Mouse (Mus musculus) thymus, adult 2 months (tissue): Measurements from ENCODE around the gene Arfgef2. TPM values are rescaled to one million over a fixed set of nuclear protein-coding genes. Genes with fewer than 3 reads are reported as not detected.
A peak's percentile ranks its signal among the peaks of the same experiment; 100 is the strongest.

ENCODE experiments used
- DNase-seq: peaks from one replicate; pipeline ENCODE4 v3.0.0; 2021
- H3K27ac ChIP-seq: fragments of 200-500 bp; 2 replicates; pipeline ENCODE4 v1.5.1; 2012; ENCODE audit warnings: low read length, control low read depth; ENCODE audit not compliant: control insufficient read depth, insufficient read depth
- H3K27me3 ChIP-seq: fragments of 200-500 bp; 2 replicates; pipeline ENCODE4 v1.6.1; 2012; ENCODE audit warnings: mild to moderate bottlenecking, low read length, moderate library complexity, mixed read lengths; ENCODE audit not compliant: control insufficient read depth, insufficient read depth
- H3K36me3 ChIP-seq: fragments of 200-500 bp; 2 replicates; pipeline ENCODE4 v1.6.1; 2012; ENCODE audit warnings: mild to moderate bottlenecking, low read length, moderate library complexity; ENCODE audit not compliant: control insufficient read depth, insufficient read depth
- H3K4me1 ChIP-seq: fragments of 200-500 bp; replicated peaks from 2 replicates; pipeline ENCODE4 v1.6.1; 2012; ENCODE audit warnings: low read length; ENCODE audit not compliant: control insufficient read depth, insufficient read depth
- H3K4me3 ChIP-seq: fragments of 200-500 bp; 2 replicates; pipeline ENCODE4 v1.5.1; 2012; ENCODE audit warnings: mild to moderate bottlenecking, low read length, control low read depth, moderate library complexity; ENCODE audit not compliant: control insufficient read depth, insufficient read depth
- CTCF ChIP-seq: fragments of 200-500 bp; IDR thresholded peaks from 2 replicates; pipeline ENCODE4 v1.5.1; 2012; ENCODE audit warnings: mild to moderate bottlenecking, control low read depth, low read length, moderate library complexity, borderline replicate concordance; ENCODE audit not compliant: control insufficient read depth, poor library complexity, insufficient read depth; ENCODE audit errors: extremely low read depth
- POLR2A ChIP-seq: fragments of 200-500 bp; IDR thresholded peaks from 2 replicates; pipeline ENCODE4 v1.6.1; 2012; ENCODE audit warnings: mild to moderate bottlenecking, low read length, control low read depth, moderate library complexity; ENCODE audit not compliant: control insufficient read depth, poor library complexity, insufficient read depth; ENCODE audit errors: extremely low read depth
- WGBS: fragments of 180-500 bp; shearing (Covaris S2); methylation state at CpG from one replicate; pipeline ENCODE4 v1.1.7; 2018; 5-methylcytosine and 5-hydroxymethylcytosine counted together
- polyA plus RNA-seq: library from polyadenylated mRNA; depleted of rRNA; stranded (reverse); fragments of >200 nt; gene quantifications from 2 replicates; pipeline ENCODE4 v1.2.3, GENCODE M21; 2012

Gene Arfgef2
- polyA plus RNA-seq, 1 experiment: 18.7 TPM

DNA sequence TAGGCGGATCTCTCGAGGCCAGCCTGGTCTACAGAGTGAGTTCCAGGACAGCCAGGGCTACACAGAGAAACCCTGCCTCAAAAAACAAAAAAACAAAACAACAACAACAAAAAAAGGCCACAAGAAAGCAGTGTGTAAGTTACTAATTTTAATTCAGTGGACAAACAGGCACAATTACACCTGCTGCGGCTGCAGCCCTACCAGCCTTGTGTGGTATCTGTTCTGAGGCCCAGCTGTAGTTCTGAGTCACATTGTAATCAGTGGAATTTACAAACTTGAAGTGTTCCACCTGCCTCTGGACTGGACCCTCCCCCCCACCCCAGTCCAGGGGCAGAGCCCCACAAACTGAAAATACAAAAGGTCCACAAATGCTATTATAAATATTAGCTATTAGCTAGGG is 2.1 kb upstream of the Arfgef2 start:
- 96% methylated on average over 3 of the region's 3 CpGs for WGBS
- Histone ChIP-seq H3K27ac (no peak overlapping the region), H3K36me3 (no peaks in the 10 kb centered on the region), H3K4me1 (peaks cover 7% of the 10 kb centered on the region), H3K27me3 (no peaks in the 10 kb centered on the region), H3K4me3 (no peak overlapping the region)
- TF ChIP-seq POLR2A: no peak
- TF ChIP-seq CTCF: no peak
- DNase-seq: no peak

DNA sequence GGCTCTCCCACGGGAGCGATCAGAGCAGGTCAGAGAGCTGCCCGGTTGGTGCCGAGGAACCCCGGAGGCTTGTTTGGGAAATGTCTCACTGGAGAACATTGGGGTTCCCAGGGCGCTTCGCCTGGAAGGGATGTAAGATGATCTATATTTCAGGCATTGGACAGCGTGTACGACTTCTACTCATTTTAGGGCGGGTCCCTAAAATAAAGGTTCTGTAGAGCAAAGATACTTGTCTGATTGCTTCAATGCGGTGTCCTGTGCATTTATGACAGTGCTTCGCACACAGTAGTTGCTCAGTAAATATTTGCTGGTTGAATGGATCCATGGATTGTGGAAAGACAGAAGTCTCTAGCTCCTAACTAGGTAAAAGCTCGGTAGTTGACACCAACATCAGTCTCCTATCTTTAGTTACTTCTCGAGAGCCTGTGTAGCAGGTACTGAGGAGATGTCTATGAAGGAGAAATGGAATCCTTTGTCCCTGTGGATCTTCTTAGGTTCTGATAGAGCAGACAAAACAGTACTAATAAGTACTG is 851 bp downstream of the Arfgef2 start:
- TF ChIP-seq CTCF (no peak), POLR2A (no peak)
- no peak for DNase-seq
- peak overlapping the region; percentile 88 for H3K4me3 ChIP-seq
- WGBS: 25% methylated on average over 14 of the region's 14 CpGs
- H3K27ac ChIP-seq: no peak overlapping the region
- H3K36me3 ChIP-seq: no peaks in the 10 kb centered on the region
- peaks cover 7% of the 10 kb centered on the region for H3K4me1 ChIP-seq
- H3K27me3 ChIP-seq: no peaks in the 10 kb centered on the region

DNA sequence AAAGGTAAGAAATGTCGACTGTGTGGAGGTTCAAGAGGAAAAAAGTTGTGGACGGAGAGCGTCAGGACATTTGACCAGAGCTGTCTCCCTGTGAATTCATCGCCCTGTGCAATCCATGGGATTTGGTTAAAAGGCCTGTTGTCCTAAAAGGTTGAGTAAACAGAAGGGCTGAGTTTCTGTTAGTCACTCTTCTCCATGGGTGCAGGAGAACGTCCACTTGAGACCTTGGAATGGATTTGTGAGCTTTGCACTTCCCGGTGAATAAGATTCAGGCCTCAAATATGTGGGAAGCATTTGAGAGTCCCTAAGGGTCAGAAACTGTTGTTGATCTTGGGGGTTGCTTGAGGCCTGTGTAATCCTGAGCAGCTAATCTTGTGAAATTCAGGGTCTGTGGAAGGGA is 1.4 kb downstream of the Arfgef2 start:
- 87% methylated on average over 6 of the region's 6 CpGs for WGBS
- Histone ChIP-seq H3K27ac (no peak overlapping the region), H3K4me3 (no peak overlapping the region), H3K4me1 (peaks cover 7% of the 10 kb centered on the region), H3K27me3 (no peaks in the 10 kb centered on the region), H3K36me3 (no peaks in the 10 kb centered on the region)
- no peak for TF ChIP-seq POLR2A
- TF ChIP-seq CTCF: no peak
- no peak for DNase-seq

DNA sequence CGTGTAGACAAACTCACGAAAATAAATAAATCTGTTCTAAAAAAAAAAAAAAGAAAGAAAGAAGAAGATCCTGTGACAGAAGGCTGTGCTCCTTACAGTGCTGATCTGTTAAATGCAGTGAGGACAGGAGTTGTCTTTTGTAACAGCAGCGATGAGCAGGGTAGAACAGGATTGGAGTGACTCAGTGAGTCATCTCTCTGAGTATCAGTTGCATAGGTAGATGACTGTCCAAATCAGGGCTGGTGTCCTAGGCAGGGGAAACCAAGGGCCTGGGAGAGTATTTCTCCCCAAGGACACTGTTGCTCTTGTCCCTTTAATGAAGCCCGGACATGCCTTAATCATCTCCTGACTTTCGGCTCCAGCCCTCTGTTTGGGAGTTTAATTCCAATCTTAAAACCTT is 4.1 kb downstream of the Arfgef2 start:
- H3K27ac ChIP-seq: no peak overlapping the region
- DNase-seq: no peak
- H3K4me3 ChIP-seq: no peak overlapping the region
- TF ChIP-seq POLR2A (no peak), CTCF (no peak)
- no peaks in the 10 kb centered on the region for H3K36me3 ChIP-seq
- whole genome bisulfite sequencing: 94% methylated on average over 5 of the region's 5 CpGs
- no peaks in the 10 kb centered on the region for H3K27me3 ChIP-seq
- peaks cover 7% of the 10 kb centered on the region for H3K4me1 ChIP-seq

DNA sequence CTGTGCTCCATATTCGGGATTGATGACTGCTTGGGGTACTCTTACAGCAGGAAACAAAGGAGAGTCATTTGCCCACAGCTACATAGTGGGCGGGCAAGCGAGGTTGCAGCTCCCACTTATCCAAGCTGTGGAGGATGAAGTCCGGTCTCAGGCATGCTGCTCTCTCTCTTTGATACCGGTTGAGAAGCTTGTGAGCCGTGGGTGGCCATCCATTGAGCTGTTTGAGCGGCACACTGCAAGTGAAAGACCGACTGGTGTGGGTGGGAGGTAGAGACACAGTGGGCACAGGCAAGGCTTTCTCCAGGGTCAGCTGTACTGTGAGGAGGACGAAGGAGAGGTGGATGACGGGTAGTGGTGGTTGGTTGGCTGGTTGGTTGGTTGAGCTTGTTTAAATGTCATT is 5.4 kb downstream of the Arfgef2 start:
- Histone ChIP-seq H3K27ac (no peak overlapping the region), H3K27me3 (no peaks in the 10 kb centered on the region), H3K4me1 (peaks cover 7% of the 10 kb centered on the region), H3K36me3 (no peaks in the 10 kb centered on the region), H3K4me3 (no peak overlapping the region)
- 95% methylated on average over 10 of the region's 10 CpGs for WGBS
- DNase-seq: no peak
- no peak for TF ChIP-seq POLR2A
- no peak for TF ChIP-seq CTCF

DNA sequence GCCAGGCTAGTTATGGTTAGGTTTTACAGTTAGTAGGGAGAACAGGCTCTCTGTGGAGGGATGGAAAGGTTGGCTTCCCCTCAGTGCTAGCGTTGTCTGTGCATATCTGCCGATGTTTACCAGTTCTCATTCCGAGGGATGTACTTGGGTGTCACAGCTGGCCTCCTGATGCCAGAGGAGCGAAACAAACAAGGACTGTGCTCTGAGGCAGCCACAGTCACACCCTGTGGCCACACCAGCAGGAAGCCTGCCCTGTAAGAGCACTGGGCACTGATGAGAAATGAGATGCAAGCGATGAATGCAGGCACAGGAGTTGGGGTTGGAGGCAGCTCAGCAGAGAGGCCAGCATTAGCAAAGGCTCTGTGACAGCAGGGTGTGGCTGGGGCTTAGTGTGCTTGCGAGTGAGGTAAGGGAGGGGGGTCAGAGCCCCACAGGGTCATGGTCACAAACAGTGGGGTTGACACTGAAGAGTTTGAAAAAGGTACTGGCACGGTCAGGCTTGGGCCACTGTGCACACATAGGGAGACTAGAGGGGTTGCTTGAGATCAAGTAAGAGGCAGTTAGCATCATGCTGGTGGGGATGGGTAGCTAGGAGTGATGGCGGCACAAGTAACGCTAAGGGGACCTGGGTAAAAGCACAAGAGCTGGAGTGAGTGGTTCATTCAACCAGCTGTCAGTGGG is 13.2 kb downstream of the Arfgef2 start:
- H3K4me3 ChIP-seq: no peak overlapping the region
- H3K4me1 ChIP-seq: peaks cover 13% of the 10 kb centered on the region; the same call in 1 of the 2 replicates
- H3K27me3 ChIP-seq: no peaks in the 10 kb centered on the region
- 96% methylated on average over 9 of the region's 9 CpGs for WGBS
- TF ChIP-seq CTCF: no peak
- H3K27ac ChIP-seq: no peak overlapping the region
- no peaks in the 10 kb centered on the region for H3K36me3 ChIP-seq
- DNase-seq: no peak

DNA sequence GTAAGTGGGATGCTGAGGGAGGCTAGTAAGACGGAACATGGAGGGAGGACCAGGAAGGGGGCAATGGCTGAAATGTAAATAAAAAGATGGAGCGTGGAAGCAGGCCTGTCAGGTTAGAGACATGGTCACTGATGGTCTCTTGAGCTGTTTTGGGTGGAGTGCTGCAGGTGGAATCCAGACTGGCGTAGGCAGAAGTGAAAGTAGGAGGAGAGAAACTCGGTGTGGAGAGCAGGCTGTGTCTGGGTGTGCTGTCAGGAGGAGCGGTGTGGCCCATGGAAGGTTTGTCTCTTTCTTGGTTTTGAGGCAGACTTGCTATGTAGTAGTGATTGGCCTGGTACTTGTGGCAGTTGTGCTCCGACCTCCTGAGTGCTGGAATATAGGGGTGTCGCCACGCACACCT is 14.5 kb downstream of the Arfgef2 start:
- WGBS: 83% methylated on average over 8 of the region's 8 CpGs
- DNase-seq: no peak
- Histone ChIP-seq H3K27me3 (no peaks in the 10 kb centered on the region), H3K4me1 (peaks cover 13% of the 10 kb centered on the region), H3K36me3 (no peaks in the 10 kb centered on the region), H3K27ac (no peak overlapping the region), H3K4me3 (no peak overlapping the region)
- TF ChIP-seq POLR2A (no peak), CTCF (no peak)
